Mouse (Mus musculus): ENCODE measurements around the gene Mtmr3. TPM values are rescaled to one million over a fixed set of nuclear protein-coding genes. Genes with fewer than 3 reads are reported as not detected.

The Mtmr3 gene
- polyA plus RNA-seq, 1 experiment from 2014 or later, result 15.4 TPM

GRCm38 (mm10) chr11:4487401-4487965 is 107.2 kb downstream of the Mtmr3 start:
- Histone ChIP-seq H3K27me3 (replicated peaks; ENCODE audit: control insufficient read depth, insufficient read depth, low read length) (no peaks in the 10 kb centered on the region), H3K4me1 (ENCODE audit: control insufficient read depth, insufficient read depth, low read length) (no peaks in the 10 kb centered on the region), H3K9me3 (ENCODE audit: control insufficient read depth, low read length) (no peaks in the 10 kb centered on the region), H3K9ac (ENCODE audit: low read depth, low read length) (no peak overlapping the region), H3K4me2 (ENCODE audit: low read depth, low read length) (no peak overlapping the region), H3K27ac (ENCODE audit: low read length) (no peak overlapping the region), H3K36me3 (ENCODE audit: control insufficient read depth, insufficient read depth, low read length) (peaks cover 10% of the 10 kb centered on the region), H3K4me3 (ENCODE audit: low read length) (no peak overlapping the region)
- ATAC-seq, result peak; percentile 74
- WGBS, result 76% methylated on average over 8 of the region's 8 CpGs

GRCm38 (mm10) chr11:4484541-4484940 is 110.1 kb downstream of the Mtmr3 start:
- no peaks in the 10 kb centered on the region for H3K9me3 ChIP-seq (ENCODE audit: control insufficient read depth, low read length)
- H3K4me3 ChIP-seq (ENCODE audit: low read length), result no peak overlapping the region
- peaks cover 15% of the 10 kb centered on the region for H3K36me3 ChIP-seq (ENCODE audit: control insufficient read depth, insufficient read depth, low read length)
- no peak for ATAC-seq
- H3K9ac ChIP-seq (ENCODE audit: low read depth, low read length), result no peak overlapping the region
- H3K4me2 ChIP-seq (ENCODE audit: low read depth, low read length), result no peak overlapping the region
- H3K4me1 ChIP-seq (ENCODE audit: control insufficient read depth, insufficient read depth, low read length), result no peaks in the 10 kb centered on the region
- H3K27ac ChIP-seq (ENCODE audit: low read length), result no peak overlapping the region
- no peaks in the 10 kb centered on the region for H3K27me3 ChIP-seq (replicated peaks; ENCODE audit: control insufficient read depth, insufficient read depth, low read length)
- WGBS, result 94% methylated on average over 5 of the region's 5 CpGs

- H3K27ac ChIP-seq (ENCODE audit: low read length), result no peak overlapping the region
- H3K9me3 ChIP-seq (ENCODE audit: control insufficient read depth, low read length), result no peaks in the 10 kb centered on the region
- H3K4me2 ChIP-seq (ENCODE audit: low read depth, low read length), result no peak overlapping the region
- no peaks in the 10 kb centered on the region for H3K4me1 ChIP-seq (ENCODE audit: control insufficient read depth, insufficient read depth, low read length)
- H3K4me3 ChIP-seq (ENCODE audit: low read length), result no peak overlapping the region
- WGBS, result 86% methylated on average over 5 of the region's 5 CpGs
- H3K36me3 ChIP-seq (ENCODE audit: control insufficient read depth, insufficient read depth, low read length), result peaks cover 11% of the 10 kb centered on the region
- H3K27me3 ChIP-seq (replicated peaks; ENCODE audit: control insufficient read depth, insufficient read depth, low read length), result no peaks in the 10 kb centered on the region
- no peak overlapping the region for H3K9ac ChIP-seq (ENCODE audit: low read depth, low read length)
- ATAC-seq, result no peak
These were observed 112.0 kb downstream of the Mtmr3 start for GRCm38 (mm10) chr11:4482641-4483040.

GRCm38 (mm10) chr11:4476184-4476697 is 118.4 kb downstream of the Mtmr3 start:
- Histone ChIP-seq H3K9me3 (ENCODE audit: control insufficient read depth, low read length) (no peaks in the 10 kb centered on the region), H3K4me1 (ENCODE audit: control insufficient read depth, insufficient read depth, low read length) (no peaks in the 10 kb centered on the region), H3K36me3 (ENCODE audit: control insufficient read depth, insufficient read depth, low read length) (0 out of 2 replicates have a peak, but pooled peaks cover 4% of the 10 kb centered on the region), H3K4me3 (ENCODE audit: low read length) (no peak overlapping the region), H3K4me2 (ENCODE audit: low read depth, low read length) (no peak overlapping the region), H3K27ac (ENCODE audit: low read length) (no peak overlapping the region), H3K9ac (ENCODE audit: low read depth, low read length) (no peak overlapping the region), H3K27me3 (replicated peaks; ENCODE audit: control insufficient read depth, insufficient read depth, low read length) (no peaks in the 10 kb centered on the region)
- ATAC-seq, result no peak
- 91% methylated on average over 4 of the region's 4 CpGs for WGBS

GRCm38 (mm10) chr11:4472464-4473179 is 122.0 kb downstream of the Mtmr3 start:
- ATAC-seq, result no peak
- no peak overlapping the region for H3K4me3 ChIP-seq (ENCODE audit: low read length)
- no peak overlapping the region for H3K4me2 ChIP-seq (ENCODE audit: low read depth, low read length)
- no peaks in the 10 kb centered on the region for H3K27me3 ChIP-seq (replicated peaks; ENCODE audit: control insufficient read depth, insufficient read depth, low read length)
- 64% methylated on average over 7 of the region's 7 CpGs for WGBS
- H3K4me1 ChIP-seq (ENCODE audit: control insufficient read depth, insufficient read depth, low read length), result no peaks in the 10 kb centered on the region
- no peaks in the 10 kb centered on the region for H3K9me3 ChIP-seq (ENCODE audit: control insufficient read depth, low read length)
- no peak overlapping the region for H3K9ac ChIP-seq (ENCODE audit: low read depth, low read length)
- H3K36me3 ChIP-seq (ENCODE audit: control insufficient read depth, insufficient read depth, low read length), result no peaks in the 10 kb centered on the region
- H3K27ac ChIP-seq (ENCODE audit: low read length), result no peak overlapping the region

- Histone ChIP-seq H3K27ac (ENCODE audit: low read length) (no peak overlapping the region), H3K4me1 (ENCODE audit: control insufficient read depth, insufficient read depth, low read length) (no peaks in the 10 kb centered on the region), H3K9me3 (ENCODE audit: control insufficient read depth, low read length) (no peaks in the 10 kb centered on the region), H3K27me3 (replicated peaks; ENCODE audit: control insufficient read depth, insufficient read depth, low read length) (no peaks in the 10 kb centered on the region), H3K4me3 (ENCODE audit: low read length) (no peak overlapping the region), H3K4me2 (ENCODE audit: low read depth, low read length) (no peak overlapping the region), H3K36me3 (ENCODE audit: control insufficient read depth, insufficient read depth, low read length) (no peaks in the 10 kb centered on the region), H3K9ac (ENCODE audit: low read depth, low read length) (no peak overlapping the region)
- no peak for ATAC-seq
- WGBS, result 82% methylated on average over 5 of the region's 5 CpGs
These were observed 122.9 kb downstream of the Mtmr3 start for GRCm38 (mm10) chr11:4471734-4472133.

GRCm38 (mm10) chr11:4471251-4471650 is 123.4 kb downstream of the Mtmr3 start:
- no peaks in the 10 kb centered on the region for H3K27me3 ChIP-seq (replicated peaks; ENCODE audit: control insufficient read depth, insufficient read depth, low read length)
- H3K27ac ChIP-seq (ENCODE audit: low read length), result no peak overlapping the region
- H3K4me1 ChIP-seq (ENCODE audit: control insufficient read depth, insufficient read depth, low read length), result no peaks in the 10 kb centered on the region
- no peak overlapping the region for H3K9ac ChIP-seq (ENCODE audit: low read depth, low read length)
- no peaks in the 10 kb centered on the region for H3K36me3 ChIP-seq (ENCODE audit: control insufficient read depth, insufficient read depth, low read length)
- no peaks in the 10 kb centered on the region for H3K9me3 ChIP-seq (ENCODE audit: control insufficient read depth, low read length)
- H3K4me3 ChIP-seq (ENCODE audit: low read length), result no peak overlapping the region
- no peak overlapping the region for H3K4me2 ChIP-seq (ENCODE audit: low read depth, low read length)
- ATAC-seq, result no peak

GRCm38 (mm10) chr11:4469091-4469490 is 125.6 kb downstream of the Mtmr3 start:
- WGBS, result 62% methylated on average over 5 of the region's 5 CpGs
- Histone ChIP-seq H3K4me3 (ENCODE audit: low read length) (no peak overlapping the region), H3K9ac (ENCODE audit: low read depth, low read length) (no peak overlapping the region), H3K27me3 (replicated peaks; ENCODE audit: control insufficient read depth, insufficient read depth, low read length) (no peaks in the 10 kb centered on the region), H3K9me3 (ENCODE audit: control insufficient read depth, low read length) (no peaks in the 10 kb centered on the region), H3K4me2 (ENCODE audit: low read depth, low read length) (no peak overlapping the region), H3K27ac (ENCODE audit: low read length) (no peak overlapping the region), H3K4me1 (ENCODE audit: control insufficient read depth, insufficient read depth, low read length) (no peaks in the 10 kb centered on the region), H3K36me3 (ENCODE audit: control insufficient read depth, insufficient read depth, low read length) (no peaks in the 10 kb centered on the region)
- ATAC-seq, result no peak

- H3K4me3 ChIP-seq (ENCODE audit: low read length), result no peak overlapping the region
- no peak overlapping the region for H3K27ac ChIP-seq (ENCODE audit: low read length)
- no peaks in the 10 kb centered on the region for H3K36me3 ChIP-seq (ENCODE audit: control insufficient read depth, insufficient read depth, low read length)
- no peaks in the 10 kb centered on the region for H3K27me3 ChIP-seq (replicated peaks; ENCODE audit: control insufficient read depth, insufficient read depth, low read length)
- H3K9ac ChIP-seq (ENCODE audit: low read depth, low read length), result no peak overlapping the region
- H3K9me3 ChIP-seq (ENCODE audit: control insufficient read depth, low read length), result no peaks in the 10 kb centered on the region
- H3K4me1 ChIP-seq (ENCODE audit: control insufficient read depth, insufficient read depth, low read length), result no peaks in the 10 kb centered on the region
- no peak for ATAC-seq
- 80% methylated on average over 1 of the region's 1 CpGs for WGBS
- no peak overlapping the region for H3K4me2 ChIP-seq (ENCODE audit: low read depth, low read length)
These were observed 127.2 kb downstream of the Mtmr3 start for GRCm38 (mm10) chr11:4467436-4467835.

Data from intestine, embryonic 16.5 days (tissue).